Mouse (Mus musculus): ENCODE measurements at regions not wholly inside any gene's neighbourhood (a gene's known extent, or its start where the extent isn't known, plus 50 kb on each side); places are given as distances from the start of the nearest gene placed in this dataset.

GRCm38 (mm10) chr14:91658654-91659421, 2231.6 kb downstream of the Pcdh9 start:
- peak; percentile 12 to 66 for DNase-seq

DNA sequence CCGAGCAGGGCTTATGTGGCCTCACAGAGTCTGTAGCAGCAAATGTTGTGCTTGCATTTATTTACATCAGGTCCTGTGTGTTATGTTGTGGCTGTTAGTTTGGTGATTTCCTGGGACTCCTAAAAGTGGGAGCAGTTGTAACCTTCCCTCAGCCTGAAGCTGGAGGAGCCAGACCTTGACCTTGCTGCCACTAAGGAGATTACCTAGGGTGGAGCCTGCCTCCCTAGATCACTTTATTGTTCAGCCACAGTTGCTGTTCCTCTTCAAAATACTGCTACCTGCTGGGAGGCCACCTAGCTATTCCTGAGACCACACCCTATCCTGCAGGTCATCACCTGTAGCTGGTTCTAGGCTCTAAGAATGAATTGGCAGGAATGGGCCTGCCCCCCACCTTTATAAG, 2234.5 kb downstream of the Pcdh9 start:
- DNase-seq = no peak

- no peak for DNase-seq
Measured at GRCm38 (mm10) chr14:91630976-91631375, 2259.5 kb downstream of the Pcdh9 start.

DNA sequence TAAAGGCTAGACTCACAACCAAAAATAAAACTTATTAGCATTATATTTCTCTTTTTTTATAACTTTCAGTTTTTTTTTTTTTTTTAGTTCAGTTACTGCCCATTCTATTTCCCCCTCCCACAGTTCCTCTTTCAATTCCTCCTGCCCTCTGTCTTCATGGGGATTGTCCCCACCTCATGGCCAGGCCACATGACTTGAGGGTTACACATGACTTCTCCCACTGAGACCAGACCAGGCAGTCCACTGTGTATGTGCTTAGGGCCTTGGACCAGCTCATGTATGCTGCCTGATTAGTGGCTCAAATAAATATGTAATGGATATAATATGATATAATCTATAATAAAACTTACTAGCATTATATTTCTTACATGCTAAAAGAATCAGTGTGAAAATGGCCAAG, 2276.1 kb downstream of the Pcdh9 start:
- no peak for DNase-seq

DNA sequence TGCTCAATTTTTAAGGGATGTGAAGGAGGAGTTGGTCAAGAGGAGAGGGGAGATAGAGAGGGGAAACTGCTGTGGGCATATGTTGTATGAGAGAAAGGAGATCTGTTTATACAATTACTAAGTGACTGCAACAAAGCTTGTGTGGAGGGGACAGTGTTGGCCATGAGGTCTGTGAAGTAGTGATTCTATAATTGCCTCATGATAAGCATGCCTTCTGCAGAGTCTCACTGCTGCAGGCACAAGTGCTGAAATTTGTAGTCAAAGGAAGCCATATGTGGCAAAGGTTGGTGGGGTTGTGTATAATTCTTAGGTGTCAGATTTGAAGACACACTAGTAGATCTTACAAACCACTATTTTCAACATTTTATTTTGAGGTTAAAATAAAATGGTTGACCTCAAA, 2285.9 kb downstream of the Pcdh9 start:
- DNase-seq = no peak

DNA sequence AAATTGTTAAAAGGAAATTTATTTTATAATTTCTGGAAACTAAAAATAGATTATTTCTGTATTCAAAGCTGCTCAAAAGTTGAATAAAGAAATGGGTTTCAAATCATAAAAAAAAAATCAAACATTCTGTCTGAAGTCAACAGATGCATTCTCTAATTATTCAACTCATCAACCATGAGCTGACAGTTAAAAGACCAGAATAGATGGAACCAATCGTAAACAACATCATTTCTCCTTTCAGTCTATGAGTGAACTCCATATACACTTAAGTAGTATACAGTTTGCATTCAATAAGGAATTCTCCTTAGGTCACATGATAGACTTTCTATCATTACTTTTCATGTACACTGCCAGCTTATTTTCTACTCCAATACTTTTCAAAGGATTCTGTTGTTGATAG, 2308.0 kb downstream of the Pcdh9 start:
- DNase-seq = no peak

GRCm38 (mm10) chr14:91581684-91582424, 2308.6 kb downstream of the Pcdh9 start:
- no peak for DNase-seq

GRCm38 (mm10) chr14:91569100-91569499, 2321.4 kb downstream of the Pcdh9 start:
- DNase-seq = no peak

GRCm38 (mm10) chr14:91539181-91539580, 2351.3 kb downstream of the Pcdh9 start:
- no peak for DNase-seq

DNA sequence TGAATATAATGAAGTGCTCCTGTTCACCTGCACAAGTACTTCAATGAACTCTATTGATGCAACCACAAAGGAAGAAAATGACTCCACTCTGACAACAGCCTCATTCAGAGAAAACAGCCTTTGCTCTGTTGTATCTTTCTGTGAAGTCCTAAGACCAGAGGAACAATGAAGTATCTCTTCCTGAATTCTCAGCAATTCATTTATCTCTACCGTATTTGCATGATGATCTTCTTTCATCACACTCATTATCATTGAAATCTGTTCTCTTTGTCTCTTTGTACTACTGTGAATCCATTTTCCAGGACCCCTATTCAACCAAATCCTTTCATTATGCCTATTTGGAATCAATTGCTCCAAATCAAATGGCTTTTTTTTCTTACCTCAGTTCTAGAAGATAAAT, 2355.5 kb downstream of the Pcdh9 start:
- no peak for DNase-seq

DNA sequence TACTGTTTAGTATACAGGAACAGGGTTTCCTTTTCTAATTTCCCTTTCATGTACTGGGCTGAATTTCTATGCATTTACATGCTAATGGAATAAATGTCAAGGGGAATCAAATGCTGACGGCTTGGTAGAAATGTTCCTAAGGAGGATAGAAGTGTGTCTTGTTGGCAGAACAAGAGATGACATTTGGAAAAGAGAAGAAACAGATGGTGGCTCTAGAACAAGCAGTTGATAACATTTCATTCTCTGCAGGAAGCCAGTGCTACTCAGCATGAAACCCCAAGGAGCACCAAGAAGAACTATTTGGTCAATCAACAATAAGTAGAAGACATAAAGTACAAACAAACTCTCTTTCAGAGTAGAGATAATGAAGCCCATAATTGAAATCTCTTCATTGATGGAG, 2392.0 kb downstream of the Pcdh9 start:
- peak; percentile 47 to 74 for DNase-seq

GRCm38 (mm10) chr14:91478358-91478870, 2412.1 kb downstream of the Pcdh9 start:
- no peak for DNase-seq

DNA sequence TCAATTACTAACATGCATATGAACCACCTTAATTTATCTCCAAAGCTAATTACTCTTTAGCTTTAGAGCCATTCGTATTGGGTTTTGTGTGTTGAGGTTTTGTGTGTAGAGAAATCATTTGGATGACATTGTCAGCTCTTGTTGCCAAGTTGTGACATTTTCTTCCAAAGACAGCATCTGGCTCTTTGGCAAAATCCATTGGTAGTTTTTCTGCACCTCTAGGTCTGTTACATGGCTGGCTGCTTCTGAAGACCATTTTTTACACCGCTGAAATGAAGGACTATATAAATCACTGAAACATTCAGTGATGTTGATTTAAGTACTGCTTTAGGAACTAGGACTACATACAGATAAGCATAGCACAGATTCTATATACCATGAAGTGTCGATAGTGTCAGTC, 2426.6 kb downstream of the Pcdh9 start:
- DNase-seq = peak in 1 of 2 experiments; percentile 47

GRCm38 (mm10) chr14:91462671-91463070, 2427.8 kb downstream of the Pcdh9 start:
- DNase-seq = no peak

- no peak for DNase-seq
Measured at GRCm38 (mm10) chr14:91458756-91459155, 2431.7 kb downstream of the Pcdh9 start.
